Comparison of ENCODE assay signal across 11 mouse cellular contexts in the genomic region with DNA sequence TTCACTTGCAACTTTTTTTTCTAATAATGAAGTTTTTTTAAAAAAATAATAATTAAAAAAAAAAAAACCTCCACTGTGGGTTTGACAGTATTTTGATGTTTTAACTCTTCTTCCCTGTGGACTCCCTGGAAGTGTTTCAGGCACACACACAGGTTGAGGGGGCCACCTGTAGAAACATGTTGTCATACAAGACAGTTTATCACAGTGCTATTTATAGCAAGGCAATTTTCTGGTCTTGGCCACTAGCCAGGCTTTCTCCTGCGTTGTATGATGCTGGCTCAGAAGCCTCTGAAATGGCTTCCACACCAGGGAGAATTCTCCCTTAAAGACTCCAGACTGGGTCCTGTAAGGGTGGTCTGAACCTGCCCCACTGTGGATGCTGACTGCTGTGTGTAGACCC. TPM values are rescaled to one million over a fixed set of nuclear protein-coding genes. Genes with fewer than 3 reads are reported as not detected.
A peak's percentile ranks its signal among the peaks of the same experiment; 100 is the strongest.
DNase-seq lines count a peak whose midpoint lies in the region; ATAC-seq and TF ChIP-seq lines count a peak whose summit lies in the region.
"Had no signal": no experiment of that assay in that cellular context is flagged by ENCODE, and none has a peak within 500 bp of the region (broad histone marks: within the 10 kb centered on the region; RNA-seq: fewer than 3 reads in every experiment).

No protein-coding gene starts in this region.

- no peak for DNase-seq in liver, postnatal 0 days
- DNase-seq in liver, embryonic 11.5 days (ENCODE audit: low spot score) = no peak
- DNase-seq in stomach, postnatal 0 days (ENCODE audit: low spot score) = peak; percentile 12
- DNase-seq in hindbrain, embryonic 10.5 days (ENCODE audit: low spot score) = no peak
- DNase-seq: adrenal gland, adult 2 months; kidney, adult 2 months; thymus, postnatal 14 days had no signal

- peak; percentile 63; the same call in 1 of the 2 replicates for ATAC-seq in forebrain, embryonic 16.5 days
- no peak for ATAC-seq in forebrain, embryonic 12.5 days (ENCODE audit: low FRiP score)
- ATAC-seq in liver, postnatal 0 days = no peak
- ATAC-seq in liver, embryonic 11.5 days (replicated peaks; ENCODE audit: low FRiP score) = no peak
- peak; percentile 73; the same call in 1 of the 2 replicates for ATAC-seq in heart, embryonic 14.5 days (ENCODE audit: insufficient number of reproducible peaks, insufficient read depth, low FRiP score, low read depth)
- ATAC-seq in stomach, postnatal 0 days (ENCODE audit: low FRiP score, low TSS enrichment) = no peak

- H3K36me3 ChIP-seq in forebrain, embryonic 16.5 days (ENCODE audit: control insufficient read depth, insufficient read depth) = no peaks in the 10 kb centered on the region
- no peaks in the 10 kb centered on the region for H3K36me3 ChIP-seq in forebrain, embryonic 12.5 days (replicated peaks)
- H3K36me3 ChIP-seq in liver, postnatal 0 days (replicated peaks; ENCODE audit: insufficient read depth, low read length) = no peaks in the 10 kb centered on the region
- H3K36me3 ChIP-seq in liver, embryonic 11.5 days (ENCODE audit: control insufficient read depth, insufficient read depth, low read length) = no peaks in the 10 kb centered on the region
- H3K36me3 ChIP-seq in heart, embryonic 14.5 days (ENCODE audit: control insufficient read depth, insufficient read depth, low read length) = no peaks in the 10 kb centered on the region
- H3K36me3 ChIP-seq in stomach, postnatal 0 days (ENCODE audit: control insufficient read depth, insufficient read depth, low read length) = no peaks in the 10 kb centered on the region
- no peaks in the 10 kb centered on the region for H3K36me3 ChIP-seq in hindbrain, embryonic 10.5 days
- H3K36me3 ChIP-seq: midbrain, embryonic 12.5 days had no signal

- H3K4me1 ChIP-seq in forebrain, embryonic 16.5 days (replicated peaks; ENCODE audit: control insufficient read depth, insufficient read depth, low read length) = no peaks in the 10 kb centered on the region
- no peaks in the 10 kb centered on the region for H3K4me1 ChIP-seq in forebrain, embryonic 12.5 days
- peaks cover 11% of the 10 kb centered on the region for H3K4me1 ChIP-seq in liver, postnatal 0 days (ENCODE audit: insufficient read depth)
- no peaks in the 10 kb centered on the region for H3K4me1 ChIP-seq in liver, embryonic 11.5 days (replicated peaks; ENCODE audit: control insufficient read depth, insufficient read depth, low read length)
- peaks cover 8 to 11% of the 10 kb centered on the region in 2 experiments for H3K4me1 ChIP-seq in heart, embryonic 14.5 days (ENCODE audit: control insufficient read depth in 2 of 2, insufficient read depth in 2 of 2, low read length in 2 of 2)
- no peaks in the 10 kb centered on the region for H3K4me1 ChIP-seq in stomach, postnatal 0 days (replicated peaks; ENCODE audit: control insufficient read depth, insufficient read depth)
- no peaks in the 10 kb centered on the region for H3K4me1 ChIP-seq in hindbrain, embryonic 10.5 days (replicated peaks)
- H3K4me1 ChIP-seq: midbrain, embryonic 12.5 days had no signal

- WGBS in forebrain, embryonic 16.5 days = 19% methylated on average over 1 of the region's 1 CpGs
- whole genome bisulfite sequencing in forebrain, embryonic 12.5 days = 63% methylated on average over 1 of the region's 1 CpGs
- WGBS in liver, postnatal 0 days (ENCODE audit: insufficient replicate concordance) = 18% methylated on average over 1 of the region's 1 CpGs
- 48% methylated on average over 1 of the region's 1 CpGs for WGBS in liver, embryonic 11.5 days
- 0% methylated on average over 1 of the region's 1 CpGs for WGBS in heart, embryonic 14.5 days
- WGBS in stomach, postnatal 0 days = 6% methylated on average over 1 of the region's 1 CpGs
- 77% methylated on average over 1 of the region's 1 CpGs for WGBS in hindbrain, embryonic 10.5 days

- H3K27ac ChIP-seq in forebrain, embryonic 16.5 days (ENCODE audit: low read length) = no peak overlapping the region
- no peak overlapping the region for H3K27ac ChIP-seq in forebrain, embryonic 12.5 days
- peak overlapping the region; percentile 34; the same call in 1 of the 2 replicates for H3K27ac ChIP-seq in liver, postnatal 0 days (ENCODE audit: low read depth)
- H3K27ac ChIP-seq in liver, embryonic 11.5 days (ENCODE audit: low read depth, low read length) = no peak overlapping the region
- peak overlapping the region; percentile 34 to 64; a peak in 1 of 4 replicates for H3K27ac ChIP-seq in heart, embryonic 14.5 days (replicated peaks in 1 of 2; ENCODE audit: control insufficient read depth in 1 of 2, insufficient read depth in 1 of 2, low read depth in 2 of 2, low read length in 2 of 2)
- no peak overlapping the region for H3K27ac ChIP-seq in stomach, postnatal 0 days (replicated peaks)
- no peak overlapping the region for H3K27ac ChIP-seq in hindbrain, embryonic 10.5 days
- H3K27ac ChIP-seq: midbrain, embryonic 12.5 days had no signal

- H3K4me2 ChIP-seq in forebrain, embryonic 16.5 days (ENCODE audit: low read length) = no peak overlapping the region
- H3K4me2 ChIP-seq in forebrain, embryonic 12.5 days = no peak overlapping the region
- no peak overlapping the region for H3K4me2 ChIP-seq in liver, postnatal 0 days (ENCODE audit: low read depth, low read length)
- H3K4me2 ChIP-seq in liver, embryonic 11.5 days = no peak overlapping the region
- H3K4me2 ChIP-seq in heart, embryonic 14.5 days (ENCODE audit: low read length) = 0 out of 2 replicates have a peak overlapping the region, but pooled peaks have one; percentile 1
- no peak overlapping the region for H3K4me2 ChIP-seq in stomach, postnatal 0 days (replicated peaks; ENCODE audit: low read depth)
- H3K4me2 ChIP-seq: midbrain, embryonic 12.5 days had no signal

- no peak overlapping the region for H3K4me3 ChIP-seq in forebrain, embryonic 16.5 days (replicated peaks; ENCODE audit: low read length)
- H3K4me3 ChIP-seq in forebrain, embryonic 12.5 days (replicated peaks) = no peak overlapping the region
- H3K4me3 ChIP-seq in liver, postnatal 0 days (ENCODE audit: low read depth, low read length) = no peak overlapping the region
- no peak overlapping the region for H3K4me3 ChIP-seq in liver, embryonic 11.5 days (ENCODE audit: low read depth, low read length)
- no peak overlapping the region for H3K4me3 ChIP-seq in heart, embryonic 14.5 days (ENCODE audit: control insufficient read depth in 1 of 2, insufficient read depth in 1 of 2, low read depth in 1 of 2, low read length in 2 of 2)
- H3K4me3 ChIP-seq in stomach, postnatal 0 days (ENCODE audit: low read depth, low read length) = no peak overlapping the region
- H3K4me3 ChIP-seq in hindbrain, embryonic 10.5 days = no peak overlapping the region
- H3K4me3 ChIP-seq: midbrain, embryonic 12.5 days had no signal

- no peak overlapping the region for H3K9ac ChIP-seq in forebrain, embryonic 16.5 days (replicated peaks; ENCODE audit: low read depth, low read length)
- no peak overlapping the region for H3K9ac ChIP-seq in forebrain, embryonic 12.5 days
- H3K9ac ChIP-seq in liver, postnatal 0 days (replicated peaks) = no peak overlapping the region
- no peak overlapping the region for H3K9ac ChIP-seq in liver, embryonic 11.5 days (ENCODE audit: low read depth, low read length)
- no peak overlapping the region for H3K9ac ChIP-seq in heart, embryonic 14.5 days (ENCODE audit: low read length)
- no peak overlapping the region for H3K9ac ChIP-seq in stomach, postnatal 0 days (ENCODE audit: low read length)
- H3K9ac ChIP-seq: midbrain, embryonic 12.5 days had no signal

- no peak for TF ChIP-seq EP300 in liver, postnatal 0 days (IDR thresholded peaks at IDR 0.05; ENCODE audit: low read depth)
- no peak for TF ChIP-seq EP300 in stomach, postnatal 0 days (optimal IDR thresholded peaks at IDR 0.05)

- no peaks in the 10 kb centered on the region for H3K9me3 ChIP-seq in forebrain, embryonic 16.5 days (ENCODE audit: control insufficient read depth, low read length)
- no peaks in the 10 kb centered on the region for H3K9me3 ChIP-seq in forebrain, embryonic 12.5 days
- H3K9me3 ChIP-seq in liver, postnatal 0 days (ENCODE audit: low read length) = no peaks in the 10 kb centered on the region
- H3K9me3 ChIP-seq in liver, embryonic 11.5 days (ENCODE audit: control insufficient read depth, low read length) = no peaks in the 10 kb centered on the region
- 0 out of 2 replicates have a peak, but pooled peaks cover 2% of the 10 kb centered on the region for H3K9me3 ChIP-seq in heart, embryonic 14.5 days (ENCODE audit: control insufficient read depth, low read length)
- H3K9me3 ChIP-seq in stomach, postnatal 0 days (ENCODE audit: control insufficient read depth, low read length) = no peaks in the 10 kb centered on the region
- no peaks in the 10 kb centered on the region for H3K9me3 ChIP-seq in hindbrain, embryonic 10.5 days
- H3K9me3 ChIP-seq: midbrain, embryonic 12.5 days had no signal

- TF ChIP-seq CTCF in liver, postnatal 0 days (IDR thresholded peaks at IDR 0.05; ENCODE audit: low read depth) = no peak
- TF ChIP-seq CTCF in stomach, postnatal 0 days (IDR thresholded peaks at IDR 0.05; ENCODE audit: low read depth) = no peak

- H3K27me3 ChIP-seq in forebrain, embryonic 16.5 days (replicated peaks; ENCODE audit: control insufficient read depth, insufficient read depth, low read length) = no peaks in the 10 kb centered on the region
- H3K27me3 ChIP-seq in forebrain, embryonic 12.5 days = no peaks in the 10 kb centered on the region
- no peaks in the 10 kb centered on the region for H3K27me3 ChIP-seq in liver, postnatal 0 days (ENCODE audit: insufficient read depth, low read length)
- H3K27me3 ChIP-seq in liver, embryonic 11.5 days (replicated peaks; ENCODE audit: control insufficient read depth, insufficient read depth, low read length) = no peaks in the 10 kb centered on the region
- no peaks in the 10 kb centered on the region for H3K27me3 ChIP-seq in heart, embryonic 14.5 days (ENCODE audit: control insufficient read depth, insufficient read depth, low read length)
- no peaks in the 10 kb centered on the region for H3K27me3 ChIP-seq in stomach, postnatal 0 days (ENCODE audit: control insufficient read depth, insufficient read depth, low read length)
- no peaks in the 10 kb centered on the region for H3K27me3 ChIP-seq in hindbrain, embryonic 10.5 days (ENCODE audit: insufficient read depth, poor library complexity, severe bottlenecking)
- H3K27me3 ChIP-seq: midbrain, embryonic 12.5 days had no signal

RNA-seq across cellular contexts. Expression of gene Serbp1, which starts 59.9 kb away (rescaled TPM):
- polyA plus RNA-seq in forebrain, embryonic 16.5 days (2015; fragmentation: Nextera tagmentation; extraction: Ambion mirVana) = 291 and 315 TPM in 2 replicates
- 476 and 480 TPM in 2 replicates for polyA plus RNA-seq in forebrain, embryonic 12.5 days (2016; fragmentation: Nextera tagmentation; extraction: Ambion mirVana)
- 186 and 207 TPM in 2 replicates for polyA plus RNA-seq in liver, postnatal 0 days (2015; fragmentation: Nextera tagmentation; extraction: Ambion mirVana)
- 698 and 755 TPM in 2 replicates for polyA plus RNA-seq in liver, embryonic 11.5 days (2014; fragmentation: Nextera tagmentation; extraction: Ambion mirVana)
- 361 and 372 TPM in 2 replicates for polyA plus RNA-seq in heart, embryonic 14.5 days (2014; fragmentation: Nextera tagmentation; extraction: Ambion mirVana)
- polyA plus RNA-seq in stomach, postnatal 0 days (2015; fragmentation: Nextera tagmentation; extraction: Ambion mirVana) = 281 and 284 TPM in 2 replicates
- polyA plus RNA-seq in hindbrain, embryonic 10.5 days (2016; fragmentation: Nextera tagmentation; extraction: Ambion mirVana) = 346 and 483 TPM in 2 replicates

Comparison
In these comparisons a context has a peak if more than half of its experiments do, and no peak if none do; other contexts are left out.
1. ATAC-seq: peak in forebrain, embryonic 16.5 days (single experiment) and heart, embryonic 14.5 days (single experiment); none in forebrain, embryonic 12.5 days (single experiment), liver, postnatal 0 days (single experiment), liver, embryonic 11.5 days (single experiment) and stomach, postnatal 0 days (single experiment).
2. H3K27ac ChIP-seq: peak in liver, postnatal 0 days (single experiment) and heart, embryonic 14.5 days (2 of 2); none in forebrain, embryonic 16.5 days (single experiment), forebrain, embryonic 12.5 days (single experiment), liver, embryonic 11.5 days (single experiment), stomach, postnatal 0 days (single experiment) and hindbrain, embryonic 10.5 days (single experiment).